Mouse (Mus musculus) limb, embryonic 15.5 days (tissue): Measurements from ENCODE around the gene Trp53inp2. TPM values are rescaled to one million over a fixed set of nuclear protein-coding genes. Genes with fewer than 3 reads are reported as not detected.
A peak's percentile ranks its signal among the peaks of the same experiment; 100 is the strongest.

Source experiments
- ATAC-seq: fragments of 200-750 bp; cut with Nextera tagmentation; 2 replicates; pipeline ENCODE4 v1.8.0; 2017; ENCODE audit warnings: low read depth, moderate TSS enrichment; ENCODE audit not compliant: insufficient number of reproducible peaks, low FRiP score, low TSS enrichment
- H3K27ac ChIP-seq: fragments of 300-500 bp; sonication (generic); 2 replicates; pipeline ENCODE4 v1.5.1; 2015; ENCODE audit warnings: moderate library complexity, mild to moderate bottlenecking, inconsistent platforms
- H3K27me3 ChIP-seq: fragments of 300-500 bp; sonication (generic); 2 replicates; pipeline ENCODE4 v1.6.1; 2015; ENCODE audit warnings: inconsistent platforms
- H3K36me3 ChIP-seq: fragments of 300-500 bp; sonication (generic); 2 replicates; pipeline ENCODE4 v1.6.1; 2015; ENCODE audit warnings: inconsistent platforms
- H3K4me1 ChIP-seq: fragments of 300-500 bp; sonication (generic); 2 replicates; pipeline ENCODE4 v1.6.1; 2015; ENCODE audit warnings: inconsistent platforms
- H3K4me2 ChIP-seq: fragments of 300-500 bp; sonication (generic); 2 replicates; pipeline ENCODE4 v1.6.1; 2015; ENCODE audit warnings: mild to moderate bottlenecking, inconsistent platforms
- H3K4me3 ChIP-seq: fragments of 300-500 bp; sonication (generic); 2 replicates; pipeline ENCODE4 v1.5.1; 2015; ENCODE audit warnings: mild to moderate bottlenecking, inconsistent platforms
- H3K9ac ChIP-seq: fragments of 300-500 bp; sonication (generic); 2 replicates; pipeline ENCODE4 v1.6.1; 2015; ENCODE audit warnings: inconsistent platforms
- H3K9me3 ChIP-seq: fragments of 300-500 bp; sonication (generic); 2 replicates; pipeline ENCODE4 v1.6.1; 2016; ENCODE audit warnings: inconsistent platforms
- WGBS: fragments of 180-500 bp; shearing (Covaris S2); methylation state at CpG from one replicate; pipeline ENCODE4 v1.1.7; 2015; 5-methylcytosine and 5-hydroxymethylcytosine counted together
- polyA plus RNA-seq: library from polyadenylated mRNA; unstranded; fragments of >200 nt; fragmentation: Nextera tagmentation; extraction: Ambion mirVana; gene quantifications from 2 replicates; pipeline ENCODE4 v1.2.1, GENCODE M21; 2015

Trp53inp2 gene
- polyA plus RNA-seq: 16.7 and 20.8 TPM in 2 replicates

GRCm38 (mm10) chr2:155380261-155381059 lies at the start of gene Trp53inp2:
Gene Trp53inp2 (plus strand): TSS chr2:155381059.
- H3K27ac ChIP-seq: peak within 1 kb of the TSS; percentile 97
- H3K27me3 ChIP-seq: peaks cover 5% of the 10 kb centered on the region; the same call in 1 of the 2 replicates
- peaks cover 17% of the 10 kb centered on the region for H3K4me1 ChIP-seq
- H3K4me3 ChIP-seq: peak within 1 kb of the TSS; percentile 98
- no peaks in the 10 kb centered on the region for H3K9me3 ChIP-seq
- ATAC-seq: no peak
- H3K9ac ChIP-seq: peak within 1 kb of the TSS; percentile 85
- 42% methylated on average over 8 of the region's 8 CpGs for WGBS
- peak within 1 kb of the TSS; percentile 80 for H3K4me2 ChIP-seq
- no peaks in the 10 kb centered on the region for H3K36me3 ChIP-seq

GRCm38 (mm10) chr2:155331351-155331750 lies 49.5 kb upstream of the Trp53inp2 start:
- Histone ChIP-seq H3K36me3 (peaks cover 56% of the 10 kb centered on the region), H3K4me3 (no peak overlapping the region), H3K9me3 (no peaks in the 10 kb centered on the region), H3K27ac (no peak overlapping the region), H3K9ac (no peak overlapping the region), H3K4me2 (no peak overlapping the region), H3K27me3 (no peaks in the 10 kb centered on the region), H3K4me1 (no peaks in the 10 kb centered on the region)
- ATAC-seq: no peak
- WGBS: 91% methylated on average over 4 of the region's 4 CpGs

DNA sequence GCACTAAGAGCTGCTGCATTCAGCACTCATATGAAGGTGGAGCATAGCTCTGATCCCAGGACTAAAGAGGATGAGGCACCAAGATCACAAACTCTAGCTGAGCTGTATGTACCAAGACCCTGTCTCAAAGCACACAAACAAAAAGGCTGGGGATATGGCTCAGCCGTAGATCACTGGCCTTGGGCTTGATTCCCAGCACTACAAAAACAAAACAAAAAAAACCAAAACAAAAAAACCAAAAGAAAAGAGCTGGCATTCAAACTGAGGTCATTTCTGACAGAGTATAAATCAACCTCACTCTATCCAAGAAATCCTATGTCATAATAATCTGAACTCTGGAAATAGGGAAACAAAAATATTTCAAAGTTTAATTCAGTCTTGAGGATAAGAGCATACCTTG lies 47.4 kb upstream of the Trp53inp2 start:
- H3K27me3 ChIP-seq: no peaks in the 10 kb centered on the region
- H3K4me3 ChIP-seq: no peak overlapping the region
- WGBS: 86% methylated on average over 1 of the region's 1 CpGs
- no peaks in the 10 kb centered on the region for H3K4me1 ChIP-seq
- no peak for ATAC-seq
- H3K9me3 ChIP-seq: no peaks in the 10 kb centered on the region
- H3K27ac ChIP-seq: no peak overlapping the region
- peaks cover 43% of the 10 kb centered on the region for H3K36me3 ChIP-seq
- H3K4me2 ChIP-seq: no peak overlapping the region
- H3K9ac ChIP-seq: no peak overlapping the region

- H3K36me3 ChIP-seq: peaks cover 38% of the 10 kb centered on the region
- H3K4me1 ChIP-seq: no peaks in the 10 kb centered on the region
- no peaks in the 10 kb centered on the region for H3K9me3 ChIP-seq
- H3K27me3 ChIP-seq: no peaks in the 10 kb centered on the region
- whole genome bisulfite sequencing: 82% methylated on average over 1 of the region's 1 CpGs
- no peak overlapping the region for H3K4me3 ChIP-seq
- ATAC-seq: no peak
- no peak overlapping the region for H3K4me2 ChIP-seq
- H3K9ac ChIP-seq: no peak overlapping the region
- H3K27ac ChIP-seq: no peak overlapping the region
Measured at GRCm38 (mm10) chr2:155335231-155335630, 45.6 kb upstream of the Trp53inp2 start.

GRCm38 (mm10) chr2:155336254-155336653 lies 44.6 kb upstream of the Trp53inp2 start:
- no peak overlapping the region for H3K4me3 ChIP-seq
- H3K4me1 ChIP-seq: no peaks in the 10 kb centered on the region
- no peak for ATAC-seq
- H3K9ac ChIP-seq: no peak overlapping the region
- H3K36me3 ChIP-seq: peaks cover 29% of the 10 kb centered on the region
- H3K27me3 ChIP-seq: no peaks in the 10 kb centered on the region
- 93% methylated on average over 3 of the region's 3 CpGs for whole genome bisulfite sequencing
- H3K9me3 ChIP-seq: no peaks in the 10 kb centered on the region
- H3K4me2 ChIP-seq: no peak overlapping the region
- no peak overlapping the region for H3K27ac ChIP-seq

- Histone ChIP-seq H3K4me2 (no peak overlapping the region), H3K9ac (no peak overlapping the region), H3K4me3 (no peak overlapping the region), H3K27me3 (no peaks in the 10 kb centered on the region), H3K27ac (no peak overlapping the region), H3K36me3 (peaks cover 16% of the 10 kb centered on the region; the same call in 1 of the 2 replicates), H3K4me1 (no peaks in the 10 kb centered on the region), H3K9me3 (no peaks in the 10 kb centered on the region)
- no peak for ATAC-seq
Measured at GRCm38 (mm10) chr2:155340166-155340565, 40.7 kb upstream of the Trp53inp2 start.

- Histone ChIP-seq H3K4me1 (no peaks in the 10 kb centered on the region), H3K4me2 (no peak overlapping the region), H3K9ac (no peak overlapping the region), H3K27ac (no peak overlapping the region), H3K4me3 (no peak overlapping the region), H3K36me3 (peaks cover 11% of the 10 kb centered on the region; the same call in 1 of the 2 replicates), H3K27me3 (no peaks in the 10 kb centered on the region), H3K9me3 (no peaks in the 10 kb centered on the region)
- no peak for ATAC-seq
- 71% methylated on average over 1 of the region's 1 CpGs for WGBS
Measured at GRCm38 (mm10) chr2:155346670-155347069, 34.2 kb upstream of the Trp53inp2 start.

GRCm38 (mm10) chr2:155354402-155354801 lies 26.5 kb upstream of the Trp53inp2 start:
- ATAC-seq: no peak
- H3K9ac ChIP-seq: no peak overlapping the region
- no peak overlapping the region for H3K4me3 ChIP-seq
- 89% methylated on average over 3 of the region's 3 CpGs for WGBS
- peaks cover 10% of the 10 kb centered on the region for H3K4me1 ChIP-seq
- no peak overlapping the region for H3K27ac ChIP-seq
- H3K9me3 ChIP-seq: no peaks in the 10 kb centered on the region
- no peaks in the 10 kb centered on the region for H3K27me3 ChIP-seq
- no peak overlapping the region for H3K4me2 ChIP-seq
- no peaks in the 10 kb centered on the region for H3K36me3 ChIP-seq

DNA sequence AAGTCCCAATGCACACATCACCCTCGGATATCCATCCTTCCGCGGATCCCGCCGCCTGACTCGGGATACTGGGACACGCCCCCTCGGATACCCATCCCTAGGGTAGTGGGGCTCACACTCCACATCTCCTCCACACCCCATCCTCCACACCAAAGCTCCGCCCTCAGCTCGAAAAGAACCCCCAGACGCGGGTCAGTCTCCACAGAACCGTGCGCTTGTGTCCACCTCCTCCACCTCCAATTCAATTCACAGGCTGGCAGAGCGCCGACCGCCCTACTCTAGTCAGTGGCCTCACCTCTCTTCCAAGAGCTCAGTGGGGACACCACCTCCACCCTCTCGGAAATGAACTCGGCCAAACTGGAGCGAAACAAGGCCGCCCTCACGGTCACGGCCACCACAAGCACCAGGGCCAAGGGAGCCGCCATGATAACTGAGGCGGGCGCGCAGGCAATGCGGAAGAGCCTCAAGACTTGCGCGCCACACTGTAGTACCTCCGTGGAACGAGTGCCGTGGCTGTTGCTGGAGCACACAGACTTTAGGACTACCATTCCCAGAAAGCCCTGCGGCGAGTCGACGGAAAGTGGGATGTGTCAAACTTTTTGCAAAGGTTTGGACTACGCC lies 23.8 kb upstream of the Trp53inp2 start, which contains the start of gene Pigu:
Gene Pigu (minus strand): TSS at position 460 of the 621 bp plus-strand sequence.
- peak within 1 kb of the TSS; percentile 63 for H3K9ac ChIP-seq
- peaks cover 10% of the 10 kb centered on the region for H3K4me1 ChIP-seq
- H3K4me3 ChIP-seq: peak within 1 kb of the TSS; percentile 84
- peak within 1 kb of the TSS; percentile 72 for H3K27ac ChIP-seq
- no peaks in the 10 kb centered on the region for H3K36me3 ChIP-seq
- H3K9me3 ChIP-seq: no peaks in the 10 kb centered on the region
- no peaks in the 10 kb centered on the region for H3K27me3 ChIP-seq
- peak within 1 kb of the TSS; percentile 79 for H3K4me2 ChIP-seq
- under 1% methylated on average over 38 of the region's 38 CpGs for whole genome bisulfite sequencing
- peak; percentile 98 for ATAC-seq

DNA sequence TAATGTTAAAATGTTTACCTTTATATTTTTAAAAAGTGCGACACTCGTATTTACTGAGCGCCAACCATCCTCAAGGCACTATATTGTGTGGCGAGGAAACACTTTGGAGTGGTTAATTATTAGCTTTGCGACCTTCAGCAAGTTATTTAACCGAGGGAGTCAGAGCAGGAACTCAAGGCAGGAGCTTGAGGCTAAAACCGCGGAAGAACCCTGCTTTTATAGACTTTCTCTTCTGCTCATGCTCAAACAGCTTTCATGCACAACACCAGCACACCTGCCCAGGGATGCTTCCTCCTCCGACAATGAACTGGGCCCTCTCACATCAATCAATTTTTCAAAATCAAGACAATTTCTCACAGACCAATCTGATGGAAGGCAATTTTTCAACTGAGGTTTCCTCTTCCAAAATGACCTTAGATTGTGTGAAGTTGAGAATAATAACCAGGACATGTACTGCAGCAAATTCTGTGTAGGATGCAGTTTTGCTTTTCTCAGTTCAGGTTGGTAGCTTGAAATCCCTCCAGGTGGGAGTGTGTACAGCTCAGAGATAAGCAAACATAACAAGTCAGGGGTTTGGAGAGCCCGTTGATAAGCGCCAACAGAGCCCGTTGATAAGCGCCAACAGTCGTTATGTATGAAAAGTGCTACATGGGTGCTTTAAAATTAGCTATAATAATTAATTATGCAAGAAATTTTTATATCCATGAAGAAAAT lies 23.0 kb upstream of the Trp53inp2 start:
- H3K4me3 ChIP-seq: peak overlapping the region; percentile 84
- no peaks in the 10 kb centered on the region for H3K36me3 ChIP-seq
- H3K4me1 ChIP-seq: peaks cover 10% of the 10 kb centered on the region
- no peaks in the 10 kb centered on the region for H3K9me3 ChIP-seq
- 34% methylated on average over 14 of the region's 14 CpGs for WGBS
- peak overlapping the region; percentile 28; the same call in 1 of the 2 replicates for H3K9ac ChIP-seq
- 0 out of 2 replicates have a peak, but pooled peaks have one; percentile 2 for ATAC-seq
- H3K4me2 ChIP-seq: peak overlapping the region; percentile 79
- H3K27me3 ChIP-seq: no peaks in the 10 kb centered on the region
- H3K27ac ChIP-seq: peak overlapping the region; percentile 72

GRCm38 (mm10) chr2:155367635-155368284 lies 13.1 kb upstream of the Trp53inp2 start:
- no peak for ATAC-seq
- H3K4me1 ChIP-seq: 0 out of 2 replicates have a peak, but pooled peaks cover 2% of the 10 kb centered on the region
- no peak overlapping the region for H3K27ac ChIP-seq
- H3K4me2 ChIP-seq: no peak overlapping the region
- WGBS: 78% methylated on average over 7 of the region's 7 CpGs
- no peaks in the 10 kb centered on the region for H3K36me3 ChIP-seq
- no peaks in the 10 kb centered on the region for H3K9me3 ChIP-seq
- H3K27me3 ChIP-seq: no peaks in the 10 kb centered on the region
- H3K9ac ChIP-seq: no peak overlapping the region
- H3K4me3 ChIP-seq: no peak overlapping the region
